Comparison of ENCODE assay signal across 9 mouse cellular contexts in the genomic region with DNA sequence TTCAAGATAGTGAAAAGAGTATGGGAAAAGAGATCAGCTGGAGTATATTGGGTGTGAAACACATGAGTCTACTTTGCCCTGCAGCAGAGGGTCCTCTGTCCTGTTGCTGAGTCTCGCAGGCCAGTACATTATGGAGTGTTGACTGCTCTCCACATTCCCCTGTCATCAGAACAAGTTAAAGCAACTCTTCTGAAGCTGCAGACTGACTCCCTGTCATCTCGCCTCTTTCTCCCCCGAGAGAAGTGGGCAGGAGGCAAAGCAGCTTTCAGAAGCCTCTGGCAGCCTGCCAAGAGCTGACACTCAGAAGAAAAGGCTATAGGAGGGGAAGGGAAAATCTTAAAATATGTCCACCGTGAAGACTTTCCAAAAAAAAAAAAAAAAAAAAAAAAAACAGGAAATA. TPM values are rescaled to one million over a fixed set of nuclear protein-coding genes. Genes with fewer than 3 reads are reported as not detected.
DNase-seq lines count a peak whose midpoint lies in the region; ATAC-seq lines count a peak whose summit lies in the region.
"Had no signal": no experiment of that assay in that cellular context is flagged by ENCODE, and none has a peak within 500 bp of the region (broad histone marks: within the 10 kb centered on the region; RNA-seq: fewer than 3 reads in every experiment).

No protein-coding gene starts in this region.

- no peak overlapping the region for H3K4me3 ChIP-seq in intestine, embryonic 14.5 days (ENCODE audit: low read depth, low read length)
- H3K4me3 ChIP-seq in intestine, embryonic 16.5 days (ENCODE audit: low read length): no peak overlapping the region
- H3K4me3 ChIP-seq in forebrain, embryonic 11.5 days (ENCODE audit: low read depth, low read length): no peak overlapping the region
- no peak overlapping the region for H3K4me3 ChIP-seq in limb, embryonic 12.5 days (replicated peaks)

- no peak overlapping the region for H3K9ac ChIP-seq in intestine, embryonic 14.5 days (ENCODE audit: low read length)
- no peak overlapping the region for H3K9ac ChIP-seq in intestine, embryonic 16.5 days (ENCODE audit: low read depth, low read length)
- no peak overlapping the region for H3K9ac ChIP-seq in forebrain, embryonic 11.5 days (ENCODE audit: low read length)
- no peak overlapping the region for H3K9ac ChIP-seq in limb, embryonic 12.5 days (replicated peaks)

- H3K27me3 ChIP-seq in intestine, embryonic 14.5 days (replicated peaks; ENCODE audit: control insufficient read depth, insufficient read depth, low read length): peaks cover 3% of the 10 kb centered on the region; the same call in 1 of the 2 replicates
- no peaks in the 10 kb centered on the region; the same call in 1 of the 2 replicates for H3K27me3 ChIP-seq in intestine, embryonic 16.5 days (replicated peaks; ENCODE audit: control insufficient read depth, insufficient read depth, low read length)
- peaks cover under 1% of the 10 kb centered on the region; the same call in 1 of the 2 replicates for H3K27me3 ChIP-seq in forebrain, embryonic 11.5 days (ENCODE audit: control insufficient read depth, insufficient read depth, low read length)
- peaks cover 11% of the 10 kb centered on the region for H3K27me3 ChIP-seq in limb, embryonic 12.5 days
- H3K27me3 ChIP-seq: Patski had no signal

- 10% methylated on average over 4 of the region's 4 CpGs for whole genome bisulfite sequencing in intestine, embryonic 14.5 days
- 10% methylated on average over 4 of the region's 4 CpGs for WGBS in intestine, embryonic 16.5 days
- 9% methylated on average over 4 of the region's 4 CpGs for WGBS in forebrain, embryonic 11.5 days
- 5% methylated on average over 4 of the region's 4 CpGs for whole genome bisulfite sequencing in limb, embryonic 12.5 days

- H3K4me2 ChIP-seq in intestine, embryonic 14.5 days (ENCODE audit: low read length): peak overlapping the region; percentile 41
- no peak overlapping the region for H3K4me2 ChIP-seq in intestine, embryonic 16.5 days (ENCODE audit: low read depth, low read length)
- H3K4me2 ChIP-seq in forebrain, embryonic 11.5 days (ENCODE audit: low read depth, low read length, severe bottlenecking): no peak overlapping the region
- H3K4me2 ChIP-seq in limb, embryonic 12.5 days: peak overlapping the region; percentile 42; the same call in 1 of the 2 replicates

- no peak overlapping the region for H3K27ac ChIP-seq in intestine, embryonic 14.5 days (ENCODE audit: low read depth)
- H3K27ac ChIP-seq in intestine, embryonic 16.5 days (ENCODE audit: low read length): no peak overlapping the region
- no peak overlapping the region for H3K27ac ChIP-seq in forebrain, embryonic 11.5 days (ENCODE audit: low read depth, low read length)
- no peak overlapping the region for H3K27ac ChIP-seq in limb, embryonic 12.5 days

- no peaks in the 10 kb centered on the region for H3K36me3 ChIP-seq in intestine, embryonic 14.5 days (ENCODE audit: control insufficient read depth, insufficient read depth, low read length)
- H3K36me3 ChIP-seq in intestine, embryonic 16.5 days (ENCODE audit: control insufficient read depth, insufficient read depth, low read length): no peaks in the 10 kb centered on the region
- no peaks in the 10 kb centered on the region for H3K36me3 ChIP-seq in forebrain, embryonic 11.5 days (ENCODE audit: control insufficient read depth, insufficient read depth, low read length)
- no peaks in the 10 kb centered on the region for H3K36me3 ChIP-seq in limb, embryonic 12.5 days

- 0 out of 2 replicates have a peak, but pooled peaks cover 4% of the 10 kb centered on the region for H3K4me1 ChIP-seq in intestine, embryonic 14.5 days (replicated peaks; ENCODE audit: control insufficient read depth, insufficient read depth, low read length)
- H3K4me1 ChIP-seq in intestine, embryonic 16.5 days (ENCODE audit: control insufficient read depth, insufficient read depth, low read length): no peaks in the 10 kb centered on the region
- peaks cover 9% of the 10 kb centered on the region; the same call in 1 of the 2 replicates for H3K4me1 ChIP-seq in forebrain, embryonic 11.5 days (replicated peaks; ENCODE audit: control insufficient read depth, insufficient read depth, low read length)
- peaks cover 18% of the 10 kb centered on the region for H3K4me1 ChIP-seq in limb, embryonic 12.5 days (replicated peaks)

- H3K9me3 ChIP-seq in intestine, embryonic 14.5 days (ENCODE audit: control insufficient read depth, low read length): no peaks in the 10 kb centered on the region
- no peaks in the 10 kb centered on the region for H3K9me3 ChIP-seq in intestine, embryonic 16.5 days (ENCODE audit: control insufficient read depth, low read length)
- no peaks in the 10 kb centered on the region for H3K9me3 ChIP-seq in forebrain, embryonic 11.5 days (ENCODE audit: control insufficient read depth, low read length)
- no peaks in the 10 kb centered on the region for H3K9me3 ChIP-seq in limb, embryonic 12.5 days

- no peak for ATAC-seq in intestine, embryonic 14.5 days (replicated peaks; ENCODE audit: low FRiP score, low TSS enrichment, low read depth)
- ATAC-seq in intestine, embryonic 16.5 days: no peak
- 0 out of 2 replicates have a peak, but pooled peaks have one; percentile 39 for ATAC-seq in forebrain, embryonic 11.5 days (replicated peaks; ENCODE audit: low FRiP score)
- no peak for ATAC-seq in limb, embryonic 12.5 days (ENCODE audit: insufficient number of reproducible peaks, insufficient read depth, low FRiP score, low TSS enrichment, low read depth)
- ATAC-seq: Patski had no signal

- peak; percentile 65 for DNase-seq in intestine, embryonic 14.5 days (ENCODE audit: low spot score)
- DNase-seq in adipocyte (ENCODE audit: low spot score): peak; percentile 4
- peak; percentile 74 for DNase-seq in forebrain, embryonic 11.5 days (ENCODE audit: low spot score)
- peak; percentile 56 to 57 for DNase-seq in right cerebral cortex, postnatal 10 days (ENCODE audit: low spot score in 2 of 2)
- no peak for DNase-seq in layer of hippocampus, adult 18-20 months (ENCODE audit: low spot score in 2 of 2)
- DNase-seq in spleen, adult 12 weeks (ENCODE audit: low spot score): no peak

RNA-seq across cellular contexts. Expression of a gene that starts 31.7 kb away (rescaled TPM):
- polyA plus RNA-seq in intestine, embryonic 14.5 days (2014; fragmentation: Nextera tagmentation; extraction: Ambion mirVana): 0.60 and 0.90 TPM in 2 replicates
- polyA plus RNA-seq in intestine, embryonic 16.5 days (2015; fragmentation: Nextera tagmentation; extraction: Ambion mirVana): 0.33 and 0.42 TPM in 2 replicates
- 14.0 TPM in 2 replicates for polyA plus RNA-seq in forebrain, embryonic 11.5 days (2014; fragmentation: Nextera tagmentation; extraction: Ambion mirVana)
- 0.92 and 1.0 TPM in 2 replicates for polyA plus RNA-seq in limb, embryonic 12.5 days (2016; fragmentation: Nextera tagmentation; extraction: Ambion mirVana)
- under 1 TPM; 0.15 to 0.30 TPM for total RNA-seq in layer of hippocampus, adult 18-20 months (2021)
- polyA plus RNA-seq: Patski had no signal

Comparison
In these comparisons a context has a peak if more than half of its experiments do, and no peak if none do; other contexts are left out.
1. H3K4me2 ChIP-seq: peak in intestine, embryonic 14.5 days (single experiment) and limb, embryonic 12.5 days (single experiment); none in intestine, embryonic 16.5 days (single experiment) and forebrain, embryonic 11.5 days (single experiment).
2. DNase-seq: peak in intestine, embryonic 14.5 days (single experiment), adipocyte (single experiment), forebrain, embryonic 11.5 days (single experiment) and right cerebral cortex, postnatal 10 days (2 of 2); none in layer of hippocampus, adult 18-20 months (0 of 2) and spleen, adult 12 weeks (single experiment).